Mouse (Mus musculus) myocyte (in vitro differentiated cells): ENCODE data around the gene Kif3a. TPM values are rescaled to one million over a fixed set of nuclear protein-coding genes. Genes with fewer than 3 reads are reported as not detected.

ENCODE experiments used
- H3K27me3 ChIP-seq: one replicate; pipeline ENCODE4 v1.6.1; 2011; ENCODE audit not compliant: control insufficient read depth, insufficient read depth, insufficient read length
- H3K36me3 ChIP-seq: one replicate; pipeline ENCODE4 v1.6.1; 2011; ENCODE audit not compliant: control insufficient read depth, insufficient read depth
- H3K4me2 ChIP-seq: one replicate; pipeline ENCODE4 v1.6.1; 2011; ENCODE audit warnings: low read depth, control low read depth
- H3K4me3 ChIP-seq: one replicate; pipeline ENCODE4 v1.5.1; 2011; ENCODE audit warnings: mild to moderate bottlenecking, control low read depth, moderate library complexity
- H3K79me2 ChIP-seq: one replicate; pipeline ENCODE4 v1.6.1; 2011; ENCODE audit not compliant: control insufficient read depth, insufficient read depth
- H3ac ChIP-seq: one replicate; pipeline ENCODE4 v1.6.1; 2011; ENCODE audit not compliant: control insufficient read depth, insufficient read length
- CEBPB ChIP-seq: IDR thresholded peaks from 2 replicates; pipeline ENCODE4 v1.6.1; 2011; ENCODE audit warnings: mild to moderate bottlenecking, moderate library complexity; ENCODE audit not compliant: poor library complexity, insufficient read depth, severe bottlenecking
- E2F4 ChIP-seq: IDR thresholded peaks from one replicate; pipeline ENCODE4 v1.6.1; 2011; ENCODE audit warnings: mild to moderate bottlenecking, control low read depth, moderate library complexity; ENCODE audit not compliant: insufficient read depth
- MAX ChIP-seq: IDR thresholded peaks from one replicate; pipeline ENCODE4 v1.6.1; 2011; ENCODE audit warnings: low read depth, mild to moderate bottlenecking, control low read depth
- MYOD1 ChIP-seq, 3 experiments: IDR thresholded peaks; one replicate each; pipeline ENCODE4 v1.6.1; 2011; ENCODE audit warnings: control low read depth in 2 of 3, low read depth in 2 of 3, mild to moderate bottlenecking in 2 of 3, moderate library complexity in 1 of 3; ENCODE audit not compliant: insufficient read length in 2 of 3, control insufficient read depth in 1 of 3
- MYOG ChIP-seq, 3 experiments: IDR thresholded peaks; one replicate each; pipeline ENCODE4 v1.6.1; 2011; ENCODE audit warnings: control low read depth in 2 of 3, low read depth in 2 of 3, mild to moderate bottlenecking in 2 of 3; ENCODE audit not compliant: insufficient read length in 2 of 3, control insufficient read depth in 1 of 3, insufficient read depth in 1 of 3
- POLR2A ChIP-seq: IDR thresholded peaks from one replicate; pipeline ENCODE4 v1.6.1; 2011; ENCODE audit warnings: low read depth, mild to moderate bottlenecking, control low read depth, moderate library complexity; ENCODE audit not compliant: insufficient read length
- POLR2AphosphoS2 ChIP-seq: IDR thresholded peaks from one replicate; pipeline ENCODE4 v1.6.1; 2011; ENCODE audit warnings: low read depth, control low read depth; ENCODE audit not compliant: insufficient read length
- REST ChIP-seq: IDR thresholded peaks from one replicate; pipeline ENCODE4 v1.6.1; 2011; ENCODE audit warnings: mild to moderate bottlenecking, control low read depth, moderate library complexity; ENCODE audit not compliant: insufficient read depth, insufficient read length
- SRF ChIP-seq: IDR thresholded peaks from one replicate; pipeline ENCODE4 v1.6.1; 2011; ENCODE audit warnings: low read depth; ENCODE audit not compliant: control insufficient read depth, insufficient read length
- TCF12 ChIP-seq: IDR thresholded peaks from one replicate; pipeline ENCODE4 v1.6.1; 2011; ENCODE audit warnings: mild to moderate bottlenecking, control low read depth; ENCODE audit not compliant: poor library complexity, insufficient read depth, severe bottlenecking
- TCF3 ChIP-seq: IDR thresholded peaks from one replicate; pipeline ENCODE4 v1.6.1; 2011; ENCODE audit warnings: low read depth, control low read depth; ENCODE audit not compliant: insufficient read length
- USF1 ChIP-seq: IDR thresholded peaks from one replicate; pipeline ENCODE4 v1.6.1; 2011; ENCODE audit warnings: low read depth, mild to moderate bottlenecking, control low read depth, moderate library complexity
- polyA plus RNA-seq: library from polyadenylated mRNA; unstranded; fragments of >200 nt; fragmentation: generic; extraction: Trizol; gene quantifications from one replicate; pipeline ENCODE4 v1.2.1, GENCODE M21; 2012; ENCODE audit warnings: missing spikeins

Kif3a gene
- polyA plus RNA-seq, 1 experiment = 13.6 TPM

DNA sequence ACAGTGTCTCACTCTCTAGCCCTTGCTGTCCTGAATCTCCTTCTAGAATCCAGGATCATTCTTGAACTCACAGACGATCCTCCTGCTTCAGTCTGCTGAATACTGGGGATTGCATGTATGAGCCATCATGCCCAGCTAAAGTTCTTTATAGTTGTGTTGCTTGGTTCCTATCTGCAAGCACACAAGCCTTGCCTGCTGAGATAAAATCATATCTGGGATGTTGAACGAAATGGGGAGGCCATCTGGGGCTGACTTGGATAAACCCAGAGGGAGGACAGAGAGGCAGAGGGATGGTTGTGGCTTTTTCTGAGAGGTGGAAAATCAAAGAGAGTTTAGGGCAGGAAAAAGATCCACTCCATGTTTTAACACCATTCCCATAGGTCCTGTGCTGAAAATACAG is 5.2 kb upstream of the Kif3a start:
- no peaks in the 10 kb centered on the region for H3K27me3 ChIP-seq
- no peaks in the 10 kb centered on the region for H3K79me2 ChIP-seq
- TF ChIP-seq POLR2AphosphoS2 = no peak
- TF ChIP-seq MAX = no peak
- TF ChIP-seq MYOD1 (IDR thresholded peaks at IDR 0.05; ENCODE audit: control insufficient read depth in 1 of 3, insufficient read length in 2 of 3, low read depth in 2 of 3) = no peak
- TF ChIP-seq CEBPB = no peak
- no peak for TF ChIP-seq TCF3
- no peak for TF ChIP-seq E2F4
- TF ChIP-seq MYOG (IDR thresholded peaks at IDR 0.05; ENCODE audit: control insufficient read depth in 1 of 3, insufficient read depth in 1 of 3, insufficient read length in 2 of 3, low read depth in 2 of 3) = no peak
- TF ChIP-seq SRF = no peak
- TF ChIP-seq POLR2A = no peak
- no peak for TF ChIP-seq REST
- TF ChIP-seq USF1 = no peak
- no peak for TF ChIP-seq TCF12
- H3ac ChIP-seq = no peak overlapping the region
- H3K4me2 ChIP-seq = no peak overlapping the region
- H3K4me3 ChIP-seq = no peak overlapping the region
- no peaks in the 10 kb centered on the region for H3K36me3 ChIP-seq

DNA sequence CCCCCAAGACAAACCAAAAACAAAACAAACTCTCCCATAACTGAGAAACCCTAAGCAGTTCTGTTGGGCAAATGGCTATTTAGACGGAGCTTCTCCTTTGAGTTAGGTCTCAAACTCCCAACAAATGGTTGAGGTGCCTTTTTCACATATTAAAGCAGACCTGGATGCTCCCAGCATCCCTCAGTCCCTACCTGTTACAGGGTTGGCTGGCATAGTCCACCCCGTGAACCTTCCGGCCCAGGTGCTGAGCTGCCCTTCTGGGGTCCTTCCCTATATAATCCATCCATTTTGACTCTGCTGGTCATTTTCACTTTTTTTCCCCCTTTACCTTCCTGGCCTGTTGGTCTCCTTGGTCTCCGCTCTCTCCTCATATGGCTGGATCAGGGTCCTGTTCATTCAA is 533 bp upstream of the Kif3a start:
- H3ac ChIP-seq = peak overlapping the region; percentile 82
- H3K36me3 ChIP-seq = no peaks in the 10 kb centered on the region
- H3K4me2 ChIP-seq = peak overlapping the region; percentile 93
- TF ChIP-seq TCF12 (no peak), CEBPB (no peak), POLR2A (no peak), USF1 (no peak), REST (no peak), MYOG (IDR thresholded peaks at IDR 0.05; ENCODE audit: control insufficient read depth in 1 of 3, insufficient read depth in 1 of 3, insufficient read length in 2 of 3, low read depth in 2 of 3) (no peak), MAX (no peak), MYOD1 (IDR thresholded peaks at IDR 0.05; ENCODE audit: control insufficient read depth in 1 of 3, insufficient read length in 2 of 3, low read depth in 2 of 3) (no peak), E2F4 (no peak), TCF3 (no peak)
- H3K27me3 ChIP-seq = no peaks in the 10 kb centered on the region
- H3K79me2 ChIP-seq = peaks cover 12% of the 10 kb centered on the region
- peak overlapping the region; percentile 50 for H3K4me3 ChIP-seq

DNA sequence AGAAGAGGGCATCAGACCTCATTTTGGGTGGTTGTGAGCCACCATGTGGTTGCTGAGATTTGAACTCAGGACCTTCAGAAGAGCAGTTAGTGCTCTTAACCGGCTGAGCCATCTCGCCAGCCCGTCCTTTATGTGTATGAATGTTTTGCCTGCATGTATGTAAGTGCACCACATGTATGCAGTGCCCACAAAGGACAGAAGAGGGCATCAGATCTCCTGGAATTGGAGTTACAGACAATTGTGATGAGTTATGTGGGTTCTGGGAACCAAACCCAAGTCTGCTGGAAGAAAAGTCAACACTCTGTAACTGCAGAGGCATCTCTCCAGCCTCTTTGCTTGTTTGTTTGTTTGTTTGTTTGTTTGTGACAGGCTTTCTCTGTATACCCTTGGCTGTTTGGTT is 13.4 kb downstream of the Kif3a start:
- peaks cover 35% of the 10 kb centered on the region for H3K36me3 ChIP-seq
- no peak for TF ChIP-seq E2F4
- no peak overlapping the region for H3K4me2 ChIP-seq
- no peaks in the 10 kb centered on the region for H3K79me2 ChIP-seq
- no peaks in the 10 kb centered on the region for H3K27me3 ChIP-seq
- H3K4me3 ChIP-seq = no peak overlapping the region
- H3ac ChIP-seq = no peak overlapping the region

DNA sequence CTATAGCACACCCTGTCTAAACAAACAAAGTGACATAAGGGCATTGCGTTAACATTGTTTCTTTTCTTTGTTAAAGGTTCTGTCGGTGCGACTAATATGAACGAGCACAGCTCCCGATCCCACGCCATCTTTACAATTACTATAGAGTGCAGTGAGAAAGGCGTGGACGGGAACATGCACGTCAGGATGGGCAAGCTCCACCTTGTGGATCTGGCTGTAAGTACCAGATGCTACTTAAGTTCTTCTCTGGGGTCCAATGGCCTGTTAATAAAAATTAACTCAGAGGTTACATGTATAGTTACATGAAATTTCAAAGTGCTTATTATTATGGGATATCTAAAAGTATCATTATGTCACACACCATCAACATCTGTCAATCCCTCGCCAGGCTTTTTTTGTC is 16.0 kb downstream of the Kif3a start:
- TF ChIP-seq E2F4 (no peak), USF1 (no peak), MYOD1 (IDR thresholded peaks at IDR 0.05; ENCODE audit: control insufficient read depth in 1 of 3, insufficient read length in 2 of 3, low read depth in 2 of 3) (no peak), MYOG (IDR thresholded peaks at IDR 0.05; ENCODE audit: control insufficient read depth in 1 of 3, insufficient read depth in 1 of 3, insufficient read length in 2 of 3, low read depth in 2 of 3) (no peak), CEBPB (no peak), TCF3 (no peak), POLR2A (no peak), REST (no peak), MAX (no peak), POLR2AphosphoS2 (no peak), TCF12 (no peak), SRF (no peak)
- no peaks in the 10 kb centered on the region for H3K27me3 ChIP-seq
- no peak overlapping the region for H3ac ChIP-seq
- H3K4me3 ChIP-seq = no peak overlapping the region
- no peak overlapping the region for H3K4me2 ChIP-seq
- H3K36me3 ChIP-seq = peaks cover 47% of the 10 kb centered on the region
- H3K79me2 ChIP-seq = no peaks in the 10 kb centered on the region

DNA sequence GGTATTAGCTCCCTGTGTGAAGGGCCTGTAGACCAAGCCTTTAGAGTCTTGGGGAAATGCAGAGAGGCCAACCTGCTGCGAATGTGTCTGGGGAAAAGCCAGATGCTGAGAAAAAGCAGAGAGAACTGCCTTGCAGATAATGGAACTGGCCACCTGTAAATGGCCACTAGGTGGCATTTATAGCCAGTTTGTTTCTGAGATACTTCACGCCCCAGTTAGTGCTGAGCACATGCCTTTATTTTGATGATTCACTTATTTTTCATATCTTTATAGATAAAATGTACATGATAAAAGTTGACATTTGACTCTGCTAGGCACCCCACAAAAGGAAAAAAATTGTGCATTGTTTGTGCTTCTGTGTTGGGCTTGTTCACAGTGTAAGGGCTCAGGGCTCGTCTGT is 17.7 kb downstream of the Kif3a start:
- H3K27me3 ChIP-seq = no peaks in the 10 kb centered on the region
- no peaks in the 10 kb centered on the region for H3K79me2 ChIP-seq
- no peak overlapping the region for H3K4me3 ChIP-seq
- H3K4me2 ChIP-seq = no peak overlapping the region
- TF ChIP-seq USF1 (no peak), TCF3 (no peak), REST (no peak)
- H3ac ChIP-seq = no peak overlapping the region
- H3K36me3 ChIP-seq = peaks cover 46% of the 10 kb centered on the region
